Mouse (Mus musculus) layer of hippocampus, postnatal 25 days (tissue): Measurements from ENCODE around the gene Mrpl10. TPM values are rescaled to one million over a fixed set of nuclear protein-coding genes. Genes with fewer than 3 reads are reported as not detected.

ENCODE experiments used
- DNase-seq, 2 experiments: peaks; one replicate each; pipeline ENCODE4 v3.0.0; 2022; ENCODE audit warnings: mixed read lengths in 2 of 2, low spot score in 1 of 2; ENCODE audit errors: extremely low spot score in 1 of 2
- total RNA-seq, 2 experiments: library from RNA; stranded (reverse); gene quantifications; 2 replicates each; pipeline ENCODE4 v1.2.3; 2021

The Mrpl10 gene
- total RNA-seq, 2 experiments from 2014 or later: 76.3 to 83.6 TPM

DNA sequence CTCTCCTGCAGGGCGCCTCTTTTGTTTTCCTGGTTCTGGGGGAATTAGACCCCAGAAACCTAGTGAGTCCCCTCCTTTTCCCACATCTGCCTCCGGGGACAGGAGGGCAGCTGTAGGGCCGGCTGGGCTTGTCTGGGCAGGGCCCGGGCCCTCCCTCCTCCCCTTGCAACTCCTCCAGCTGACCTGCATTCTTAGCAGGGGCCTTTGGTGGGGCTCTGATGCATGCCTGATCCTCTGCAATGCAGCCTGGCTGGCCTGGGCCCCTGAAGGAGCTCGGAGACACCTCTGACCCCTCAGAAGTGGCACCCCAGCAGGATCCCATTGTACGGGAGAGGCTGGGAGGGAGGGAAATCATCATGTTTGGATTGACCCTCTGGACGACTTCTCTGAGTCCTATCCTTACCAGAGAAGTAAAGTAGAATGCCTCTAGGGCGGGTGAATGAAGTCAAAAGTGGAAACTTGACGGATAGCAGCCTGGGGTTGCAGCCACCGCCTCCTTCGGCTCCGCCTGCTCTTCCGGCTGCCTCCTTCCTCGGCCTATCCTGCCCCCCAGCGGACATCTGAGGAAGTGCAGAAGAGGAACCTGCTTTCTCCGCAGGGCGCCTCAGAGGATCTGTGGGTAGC, 15.5 kb upstream of the Mrpl10 start:
- peak; percentile 62 to 88 for DNase-seq

DNA sequence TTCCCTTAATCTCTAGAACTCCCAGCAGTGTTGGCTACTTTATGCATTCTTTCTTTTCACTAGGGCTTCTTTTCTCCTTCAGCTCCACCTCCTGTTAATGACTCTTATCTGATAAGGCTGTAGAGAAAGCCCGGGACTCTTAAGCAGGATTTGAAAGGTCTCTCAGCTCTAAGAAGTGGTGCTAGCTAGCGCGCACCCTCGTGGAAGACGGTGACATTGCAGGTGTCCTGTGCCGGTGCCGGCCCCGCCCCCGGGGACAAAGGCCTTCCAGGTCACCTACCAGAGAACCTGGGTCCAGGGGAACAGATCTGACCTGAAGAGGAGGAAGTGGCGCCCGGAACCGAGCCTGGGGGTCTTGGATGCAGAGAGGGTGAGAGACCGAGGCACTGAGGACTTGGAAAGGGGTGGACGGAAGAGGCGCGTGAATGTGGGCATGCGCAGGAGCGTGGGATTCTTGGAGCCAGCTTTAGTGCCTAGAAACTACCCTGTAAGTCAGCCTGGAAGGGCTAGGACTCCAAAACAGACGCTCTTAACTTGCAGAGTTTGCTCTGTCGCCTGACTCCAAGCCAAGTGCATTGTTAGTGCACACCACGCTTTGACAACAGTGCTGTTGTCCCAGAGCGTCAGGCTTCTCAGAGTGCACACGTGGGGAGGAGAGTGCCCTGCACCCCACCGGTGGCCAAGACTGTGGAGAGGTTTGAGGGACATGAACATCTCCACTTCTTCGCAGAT, 11.5 kb upstream of the Mrpl10 start, which contains the start of gene Scrn2:
Gene Scrn2, plus strand, starts transcription at position 253 of the 732 bp plus-strand sequence.
- peak; percentile 80 to 85 for DNase-seq

DNA sequence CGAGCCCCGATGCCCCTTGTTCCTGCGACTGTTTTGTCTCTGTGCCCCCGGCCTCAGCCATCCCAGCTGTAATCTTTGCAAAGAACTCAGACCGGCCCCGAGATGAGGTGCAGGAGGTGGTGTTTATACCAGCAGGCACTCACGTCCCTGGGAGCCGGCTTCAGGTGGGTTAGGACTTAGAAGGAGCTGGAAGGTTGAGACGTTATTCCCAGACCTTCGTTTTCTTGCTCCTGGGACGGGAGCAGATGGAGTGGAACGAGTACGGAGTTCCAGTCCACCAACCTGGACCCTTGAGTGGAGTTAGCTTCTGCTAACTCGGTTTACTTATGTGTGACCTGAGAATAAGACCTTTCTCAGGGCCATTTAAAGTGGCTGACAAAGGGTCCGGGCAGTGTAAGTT, 10.9 kb upstream of the Mrpl10 start:
- no peak for DNase-seq

DNA sequence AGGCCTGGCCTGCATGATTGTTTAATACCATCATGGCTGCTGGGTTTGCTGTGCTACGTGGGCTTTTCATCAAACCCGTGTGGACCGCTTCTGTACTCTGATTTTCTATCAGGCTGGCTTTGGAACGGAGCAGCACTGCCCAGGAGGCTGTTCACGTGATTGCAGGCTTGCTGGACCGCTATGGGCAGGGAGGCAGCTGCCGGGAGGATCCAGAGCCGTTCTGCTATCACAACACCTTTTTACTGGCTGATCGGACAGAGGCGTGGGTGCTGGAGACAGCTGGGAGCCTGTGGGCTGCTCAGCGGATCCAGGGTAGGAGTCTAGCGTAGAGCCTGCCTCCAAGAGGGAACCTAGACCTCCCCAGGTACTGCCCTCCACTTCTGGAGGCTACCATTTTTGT, 9.4 kb upstream of the Mrpl10 start:
- DNase-seq: no peak

DNA sequence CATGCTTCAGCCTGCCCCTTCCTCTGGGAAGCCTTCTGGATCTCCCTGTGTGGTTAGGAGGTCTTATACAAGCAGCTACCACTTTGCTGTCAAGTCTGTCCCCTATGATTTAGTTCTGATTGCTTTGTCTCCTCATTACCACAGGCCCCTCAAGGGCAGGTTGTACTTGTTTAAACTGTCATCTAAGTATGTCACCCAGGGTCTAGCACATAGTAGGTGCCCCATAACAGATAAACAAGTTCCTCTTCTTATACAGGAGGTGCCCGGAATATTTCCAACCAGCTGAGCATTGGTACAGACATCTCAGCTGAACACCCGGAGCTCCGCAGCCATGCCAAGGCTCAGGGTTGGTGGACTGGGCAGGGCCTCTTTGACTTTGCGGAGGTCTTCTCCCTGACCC, 8.9 kb upstream of the Mrpl10 start:
- DNase-seq: no peak

DNA sequence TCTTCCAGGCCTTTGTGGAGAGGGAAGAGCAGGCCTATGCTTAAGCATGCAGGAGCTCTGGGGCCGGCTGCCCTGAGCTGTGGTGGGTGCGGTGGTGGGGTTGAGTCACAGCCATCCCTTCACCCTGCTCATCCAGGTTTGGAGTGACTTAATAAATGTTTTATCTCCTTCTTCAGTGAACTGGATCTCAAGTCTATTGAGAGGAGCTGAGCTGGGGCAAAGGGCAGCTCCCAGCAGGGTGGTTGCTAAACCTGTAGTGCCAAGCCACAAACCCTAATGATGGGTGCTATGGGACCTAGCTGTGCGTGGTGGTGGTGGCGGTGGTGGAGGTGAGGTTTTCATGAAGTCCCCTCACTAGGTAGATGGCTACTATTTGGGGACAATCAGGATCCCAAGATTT, 7.6 kb upstream of the Mrpl10 start:
- no peak for DNase-seq

DNA sequence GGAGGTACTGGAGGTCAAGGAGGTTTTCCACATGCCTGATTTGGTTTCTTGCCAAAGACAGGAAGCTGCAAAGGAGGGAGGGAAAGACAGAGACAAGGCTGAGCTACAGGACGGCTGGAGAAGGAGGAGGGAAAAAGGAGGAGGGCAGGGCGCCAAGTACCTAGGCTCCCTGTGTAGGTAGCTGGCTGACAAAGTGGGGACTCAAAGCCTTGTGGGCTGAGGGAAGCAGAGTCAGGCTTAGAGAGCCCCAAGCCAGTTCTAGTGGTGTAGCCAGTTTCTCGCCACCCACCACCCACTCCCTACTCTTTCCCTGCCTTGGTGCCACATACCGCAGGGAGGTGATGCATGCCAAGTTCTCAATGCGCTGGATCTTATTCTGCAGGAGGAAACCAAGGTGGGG, 5.2 kb upstream of the Mrpl10 start:
- DNase-seq: no peak

DNA sequence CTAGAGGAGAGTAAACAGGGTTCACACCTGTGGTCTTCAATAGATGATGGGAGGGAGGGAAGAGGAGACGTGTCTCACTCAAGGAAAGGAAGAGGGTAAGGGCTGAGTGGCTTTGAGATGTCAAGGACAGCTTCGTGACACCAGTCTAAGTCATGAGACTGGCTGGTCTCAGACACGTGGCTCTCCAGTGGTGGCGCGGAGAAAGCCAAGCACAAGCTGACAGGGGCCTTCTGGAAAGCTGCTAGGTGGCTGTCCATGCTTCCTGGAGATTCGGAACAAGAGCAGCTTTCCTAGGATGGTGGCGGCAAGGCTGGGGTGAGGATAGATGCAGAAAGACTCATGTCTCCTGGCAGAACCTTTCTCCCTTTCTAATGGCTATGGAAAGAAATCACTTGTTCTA, 2.5 kb upstream of the Mrpl10 start:
- no peak for DNase-seq

DNA sequence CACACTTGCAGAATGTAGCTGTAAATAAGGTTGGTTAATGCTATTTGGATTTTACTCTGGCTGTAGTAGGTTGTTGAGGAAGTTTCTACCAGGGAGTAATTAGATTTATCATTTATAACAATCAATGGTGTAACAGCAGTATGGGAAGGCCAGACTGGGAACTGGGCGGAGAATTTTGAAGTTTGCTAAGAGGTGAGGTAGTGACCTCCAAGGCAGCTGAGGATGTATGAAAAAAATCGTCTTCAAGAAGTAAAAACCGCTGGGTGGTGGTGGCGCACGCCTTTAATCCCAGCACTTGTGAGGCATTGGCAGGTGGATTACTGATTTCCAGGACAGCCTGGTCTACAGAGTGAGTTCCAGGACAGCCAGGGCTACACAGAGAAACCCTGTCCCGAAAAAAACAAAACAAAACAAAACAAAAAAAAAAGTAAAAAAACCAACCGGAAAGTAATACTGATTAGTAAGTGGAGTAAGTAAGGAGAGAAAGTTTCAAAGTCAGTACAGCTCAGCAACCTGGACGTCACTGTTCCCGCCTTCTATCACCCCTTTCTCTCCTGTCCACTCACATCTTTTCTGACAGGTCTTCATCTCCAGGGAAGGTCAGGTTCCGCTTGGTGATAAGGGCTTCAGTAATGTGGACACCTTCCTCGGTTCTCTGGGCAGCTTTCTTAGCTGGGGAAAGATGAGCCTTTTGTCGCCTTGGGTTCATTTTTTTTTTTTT, 899 bp upstream of the Mrpl10 start:
- DNase-seq: no peak

DNA sequence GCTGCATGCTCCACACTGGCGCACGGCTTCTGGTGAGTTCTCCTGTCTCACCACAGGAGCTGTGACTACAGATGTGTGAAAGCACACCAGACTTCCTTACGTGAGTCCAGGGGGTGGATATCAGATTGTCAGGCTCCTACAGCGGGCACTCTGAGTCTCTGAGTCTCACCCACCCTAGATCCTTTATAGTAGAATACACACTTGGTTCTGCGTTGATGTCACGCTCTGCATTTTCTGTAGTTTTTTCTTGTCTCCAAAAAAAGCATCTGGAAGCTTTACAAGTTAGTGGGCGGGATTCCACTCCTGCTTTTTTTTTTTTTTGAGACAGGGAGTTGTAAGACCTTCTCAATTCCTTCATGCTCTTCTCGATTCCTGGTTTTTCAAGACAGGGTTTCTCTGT, 3.5 kb downstream of the Mrpl10 start:
- DNase-seq: no peak

DNA sequence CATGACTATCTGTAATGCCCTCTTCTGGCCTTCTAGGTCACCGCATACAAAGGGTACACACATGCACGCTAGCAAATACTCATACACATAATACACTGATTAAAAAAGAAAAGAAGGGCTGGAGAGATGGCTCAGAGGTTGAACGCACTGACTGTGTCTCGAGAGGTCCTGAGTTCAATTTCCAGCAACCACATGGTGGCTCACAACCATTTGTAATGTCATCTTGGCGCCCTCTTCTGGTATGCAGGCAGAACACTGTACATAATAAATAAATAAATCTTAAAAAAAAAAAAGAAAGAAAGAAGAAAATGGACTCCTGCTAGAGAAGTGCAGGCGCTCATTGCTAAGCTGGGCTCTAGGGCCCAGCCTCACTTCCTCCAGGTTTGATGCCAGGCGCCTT, 4.5 kb downstream of the Mrpl10 start:
- DNase-seq: no peak

DNA sequence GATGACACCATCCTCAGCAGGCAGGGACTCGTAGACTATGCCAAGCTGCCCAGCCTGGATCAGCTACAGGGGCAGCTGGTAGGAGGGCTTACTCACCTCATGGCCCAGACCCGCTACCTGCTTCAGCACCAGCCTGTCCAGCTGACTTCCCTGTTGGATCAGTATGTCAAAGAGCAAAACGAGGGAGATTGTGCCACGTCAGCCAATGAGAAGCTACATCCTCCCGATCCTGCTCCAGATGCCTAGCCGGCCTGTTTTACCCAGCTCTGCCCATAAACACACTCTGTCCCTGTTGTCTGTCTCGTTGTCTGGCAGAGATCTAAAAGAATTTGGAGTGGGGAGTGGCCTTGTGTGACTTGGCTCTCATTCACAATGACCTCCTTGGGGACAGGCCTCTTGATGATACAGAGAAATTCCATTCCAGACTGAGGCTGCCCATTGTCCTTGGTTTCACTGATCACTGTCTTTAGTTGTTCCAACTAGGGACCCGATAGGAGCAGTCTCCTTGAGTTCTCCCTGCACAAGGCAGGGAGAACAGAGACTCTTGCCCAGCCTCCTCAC, 6.8 kb downstream of the Mrpl10 start:
- DNase-seq: no peak

DNA sequence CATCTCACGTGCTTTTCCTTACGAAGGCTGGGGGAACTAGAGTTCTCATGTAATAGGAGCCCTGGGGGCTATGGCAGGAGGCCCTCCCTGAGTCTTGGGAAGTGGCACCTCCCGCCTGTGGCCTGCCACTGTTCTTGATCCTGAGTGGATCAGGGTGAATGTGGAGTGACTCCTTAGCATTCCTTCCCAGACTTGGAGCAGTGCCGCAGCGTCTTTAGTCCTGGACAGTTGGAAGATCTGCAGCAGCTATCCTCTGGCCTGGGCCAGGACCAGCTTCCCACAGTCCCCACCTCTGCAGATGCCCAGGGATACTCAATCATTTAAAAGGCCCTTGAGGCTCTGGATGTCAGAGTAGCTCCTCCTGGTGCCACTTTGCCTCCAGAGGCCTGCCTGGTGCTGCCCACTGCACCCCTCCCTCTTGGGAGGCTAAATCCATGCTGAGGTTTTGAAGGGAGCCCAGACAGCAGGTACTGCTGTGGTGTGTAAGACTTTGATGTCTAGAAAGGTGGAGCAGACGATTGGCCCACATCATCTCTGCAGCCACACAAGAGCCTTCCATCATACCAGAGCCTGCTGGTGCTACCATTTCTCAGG, 8.2 kb downstream of the Mrpl10 start:
- DNase-seq: no peak

DNA sequence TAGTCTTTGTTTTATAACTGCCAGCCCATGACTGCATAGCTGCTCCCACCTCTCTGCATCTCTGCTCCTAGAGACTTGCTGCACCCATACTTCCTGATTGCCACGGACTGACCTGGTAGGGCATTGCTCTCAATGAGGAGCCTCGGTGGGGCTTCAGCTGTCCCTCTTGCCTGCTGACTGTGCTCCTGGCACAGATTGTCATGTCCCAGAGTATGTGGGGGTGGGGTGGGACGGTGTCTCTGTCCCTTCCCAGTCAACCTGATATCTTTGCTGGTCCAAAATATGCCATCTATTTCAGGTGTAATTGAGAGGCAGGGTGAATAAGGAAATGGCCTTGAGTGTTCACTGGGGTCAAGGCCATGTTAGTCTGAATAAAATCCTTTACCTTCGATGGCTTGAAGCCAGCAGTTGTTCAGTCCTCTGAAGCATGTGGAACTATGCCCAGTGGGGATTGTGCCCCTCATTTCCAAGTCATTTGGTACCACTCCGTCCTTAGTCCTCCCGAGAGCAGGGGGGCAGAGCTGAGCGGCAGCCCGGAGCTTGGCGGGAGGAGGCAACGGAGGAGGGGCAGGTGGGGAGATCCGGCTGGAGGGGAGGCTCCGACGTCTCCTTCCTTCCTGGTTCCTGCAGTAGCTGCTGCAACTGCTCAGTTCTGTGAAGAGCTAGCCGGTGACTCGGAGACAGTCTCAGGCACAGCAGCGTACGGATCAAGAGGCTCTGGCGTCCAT, 9.0 kb downstream of the Mrpl10 start, which contains the start of gene Osbpl7:
Gene Osbpl7, plus strand, starts transcription at position 413 of the 728 bp plus-strand sequence.
- DNase-seq: peak; percentile 65 to 67

DNA sequence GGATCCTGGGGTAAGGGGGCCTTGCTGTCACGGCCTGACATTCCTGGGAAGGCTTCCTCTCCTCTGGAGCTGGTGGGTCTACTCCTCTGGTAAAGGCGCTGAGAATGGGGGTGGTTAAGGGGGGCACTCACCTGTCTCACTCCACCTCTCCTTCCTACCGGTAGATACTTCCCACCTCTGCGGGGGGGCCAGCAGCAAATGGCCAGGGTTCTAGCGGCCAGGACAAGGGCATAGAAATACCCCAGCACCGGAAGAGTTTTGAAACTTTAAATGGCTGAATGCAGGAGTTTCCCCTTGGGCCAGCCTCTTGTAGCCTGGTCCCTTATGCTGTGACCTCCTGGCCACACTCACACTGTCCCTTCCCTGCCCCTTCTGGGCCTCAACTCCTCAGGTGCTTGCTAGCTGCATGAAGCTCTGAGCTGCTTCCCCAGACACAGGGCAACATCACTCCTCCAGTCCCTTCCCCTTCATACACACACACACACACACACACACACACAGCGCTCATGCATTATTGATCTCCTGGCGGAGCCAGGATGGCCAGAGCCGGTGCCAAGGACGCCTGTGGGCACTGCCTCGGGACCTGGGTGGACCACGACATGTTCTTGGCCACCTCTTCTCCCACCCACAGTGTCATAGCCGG, 9.7 kb downstream of the Mrpl10 start:
- DNase-seq: no peak

DNA sequence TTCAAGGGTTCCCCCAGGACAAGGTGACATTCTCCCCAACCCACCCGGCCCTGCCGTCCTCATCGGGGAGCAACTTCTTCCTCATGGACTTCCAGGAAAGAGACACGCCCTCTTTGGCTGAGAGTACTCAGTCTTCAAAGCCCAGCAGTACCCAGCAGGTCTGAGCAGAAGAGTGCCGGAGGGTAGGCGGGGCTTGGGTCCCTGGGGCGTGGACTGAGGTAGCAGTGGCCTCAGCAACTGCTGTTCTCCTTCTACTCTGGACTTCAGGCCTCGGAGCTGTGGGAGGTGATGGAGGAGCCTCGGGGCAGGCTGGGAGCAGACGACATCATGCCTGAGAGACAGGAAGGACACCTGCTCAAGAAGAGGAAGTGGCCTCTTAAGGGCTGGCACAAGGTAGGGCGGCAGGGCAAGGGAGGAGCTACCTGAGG, 10.9 kb downstream of the Mrpl10 start:
- no peak for DNase-seq

DNA sequence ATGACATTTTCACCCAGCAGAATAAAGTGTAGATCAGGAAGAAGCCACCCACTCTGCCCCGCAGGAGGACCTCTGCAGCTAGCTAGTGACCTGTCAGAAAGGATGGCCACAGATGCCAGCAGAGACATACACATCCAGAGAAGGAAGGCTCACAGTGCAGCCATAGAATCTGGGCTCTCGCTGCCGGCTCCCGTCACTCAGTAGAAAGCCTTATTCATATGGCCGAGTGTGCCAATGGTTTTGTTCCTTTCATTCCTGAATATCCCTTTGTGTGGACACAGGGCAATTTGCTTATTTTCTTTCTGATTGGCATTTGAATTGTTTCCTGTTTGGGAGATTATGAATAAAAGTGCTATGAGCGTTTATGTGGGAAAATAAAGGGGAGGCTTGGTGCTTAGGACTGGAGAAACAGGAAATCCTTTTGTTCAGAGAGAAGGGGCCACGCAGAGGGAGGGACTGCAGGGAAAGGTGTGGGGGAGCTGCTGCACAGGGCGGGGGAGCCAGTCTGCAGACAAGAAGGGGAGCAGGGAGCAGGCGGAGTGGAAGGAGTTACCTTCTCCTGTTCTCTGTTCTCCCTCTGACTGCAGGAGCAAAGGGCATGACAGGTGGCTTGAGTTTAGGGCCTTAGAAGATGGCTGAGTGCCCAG, 22.0 kb downstream of the Mrpl10 start:
- no peak for DNase-seq

DNA sequence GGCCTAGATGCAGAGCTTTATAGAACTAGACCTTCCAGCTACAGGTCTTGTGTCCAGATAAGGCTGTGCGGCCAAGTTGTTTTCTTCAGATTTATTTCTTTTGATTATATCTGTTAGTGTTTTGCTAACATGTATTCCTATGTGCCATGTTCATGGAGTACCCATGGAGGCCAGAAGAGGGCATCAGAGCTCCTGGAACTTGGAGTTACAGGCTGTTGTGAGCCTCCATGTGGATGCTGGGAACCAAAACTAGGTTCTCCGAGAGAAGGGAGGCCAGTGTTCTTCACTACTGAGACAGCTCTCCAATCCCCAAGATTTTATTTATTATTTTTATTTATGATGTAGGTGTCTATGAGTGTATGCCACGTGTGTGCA, 22.5 kb downstream of the Mrpl10 start:
- DNase-seq: no peak
